Mouse (Mus musculus) cortical plate, adult 2 months (tissue): ENCODE data around the gene Ugt1a6a. TPM values are rescaled to one million over a fixed set of nuclear protein-coding genes. Genes with fewer than 3 reads are reported as not detected.

Experiments used
- H3K27ac ChIP-seq: fragments of 200-500 bp; 2 replicates; pipeline ENCODE4 v1.5.1; 2012; ENCODE audit warnings: low read length, control low read depth, inconsistent platforms; ENCODE audit not compliant: insufficient read depth
- H3K4me1 ChIP-seq: fragments of 200-500 bp; 2 replicates; pipeline ENCODE4 v1.6.1; 2011; ENCODE audit warnings: low read length; ENCODE audit not compliant: control insufficient read depth, insufficient read depth
- H3K4me3 ChIP-seq: fragments of 200-500 bp; 2 replicates; pipeline ENCODE4 v1.5.1; 2011; ENCODE audit warnings: mild to moderate bottlenecking, low read length, control low read depth; ENCODE audit not compliant: insufficient read depth
- CTCF ChIP-seq: fragments of 200-500 bp; IDR thresholded peaks from 2 replicates; pipeline ENCODE4 v1.5.1; 2011; ENCODE audit warnings: mild to moderate bottlenecking, control low read depth, low read length; ENCODE audit not compliant: insufficient read depth; ENCODE audit errors: extremely low read depth
- POLR2A ChIP-seq: fragments of 200-500 bp; IDR thresholded peaks from 2 replicates; pipeline ENCODE4 v1.6.1; 2011; ENCODE audit warnings: mild to moderate bottlenecking, low read length, control low read depth; ENCODE audit not compliant: insufficient read depth; ENCODE audit errors: extremely low read depth
- polyA plus RNA-seq: library from polyadenylated mRNA; depleted of rRNA; stranded (reverse); fragments of >200 nt; gene quantifications from 2 replicates; pipeline ENCODE4 v1.2.3, GENCODE M21; 2012

Gene Ugt1a6a
- polyA plus RNA-seq, 1 experiment, result 3.5 TPM

DNA sequence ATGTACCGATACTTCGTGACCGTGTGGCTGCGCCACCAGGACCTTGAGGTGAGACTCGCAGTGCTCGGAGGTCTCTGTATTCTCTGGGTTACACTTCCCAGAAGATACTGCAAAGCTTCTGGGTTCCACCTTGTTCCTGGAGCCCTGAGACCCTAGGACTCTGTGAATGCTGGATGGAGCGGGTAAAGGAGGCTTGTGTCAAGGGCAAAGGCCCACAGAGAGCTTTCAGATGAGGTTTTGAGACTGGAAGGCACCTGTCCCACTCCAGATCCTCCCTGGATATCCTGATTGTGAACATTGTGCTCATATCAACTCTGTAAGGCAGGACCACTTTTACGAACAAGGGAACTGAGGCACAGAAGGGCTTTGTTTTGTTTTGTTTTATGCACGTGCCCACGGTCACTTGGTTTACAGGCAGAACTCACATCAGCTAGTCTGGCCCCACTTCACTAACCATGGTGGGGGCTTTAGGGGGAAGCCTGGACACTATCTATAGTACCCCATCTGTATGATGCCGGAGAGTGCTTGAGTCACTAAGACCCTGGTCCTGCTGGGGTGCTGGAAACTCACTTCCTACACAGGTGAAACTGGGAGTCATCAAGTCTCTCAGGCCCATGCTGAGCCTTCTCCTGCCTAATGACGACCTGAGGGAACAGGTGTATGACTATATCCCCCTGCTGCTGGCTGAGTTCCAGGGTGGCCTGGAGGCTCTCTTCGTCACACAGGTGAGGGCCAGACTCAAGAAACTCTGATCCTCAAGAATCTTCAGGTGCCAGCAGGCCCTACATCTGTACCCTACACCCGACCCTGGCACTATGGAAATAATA is 99.0 kb downstream of the Ugt1a6a start:
- no peak overlapping the region for H3K4me3 ChIP-seq
- no peaks in the 10 kb centered on the region for H3K4me1 ChIP-seq
- H3K27ac ChIP-seq, result no peak overlapping the region
- TF ChIP-seq POLR2A, result no peak

- TF ChIP-seq CTCF, result no peak
- no peak for TF ChIP-seq POLR2A
- H3K4me3 ChIP-seq, result no peak overlapping the region
- H3K4me1 ChIP-seq, result no peaks in the 10 kb centered on the region
- H3K27ac ChIP-seq, result no peak overlapping the region
These were observed 99.6 kb downstream of the Ugt1a6a start for GRCm38 (mm10) chr1:88234248-88234610.

- Histone ChIP-seq H3K4me3 (no peak overlapping the region), H3K27ac (no peak overlapping the region), H3K4me1 (no peaks in the 10 kb centered on the region)
- TF ChIP-seq CTCF (no peak), POLR2A (no peak)
These were observed 100.0 kb downstream of the Ugt1a6a start for GRCm38 (mm10) chr1:88234646-88235045.

DNA sequence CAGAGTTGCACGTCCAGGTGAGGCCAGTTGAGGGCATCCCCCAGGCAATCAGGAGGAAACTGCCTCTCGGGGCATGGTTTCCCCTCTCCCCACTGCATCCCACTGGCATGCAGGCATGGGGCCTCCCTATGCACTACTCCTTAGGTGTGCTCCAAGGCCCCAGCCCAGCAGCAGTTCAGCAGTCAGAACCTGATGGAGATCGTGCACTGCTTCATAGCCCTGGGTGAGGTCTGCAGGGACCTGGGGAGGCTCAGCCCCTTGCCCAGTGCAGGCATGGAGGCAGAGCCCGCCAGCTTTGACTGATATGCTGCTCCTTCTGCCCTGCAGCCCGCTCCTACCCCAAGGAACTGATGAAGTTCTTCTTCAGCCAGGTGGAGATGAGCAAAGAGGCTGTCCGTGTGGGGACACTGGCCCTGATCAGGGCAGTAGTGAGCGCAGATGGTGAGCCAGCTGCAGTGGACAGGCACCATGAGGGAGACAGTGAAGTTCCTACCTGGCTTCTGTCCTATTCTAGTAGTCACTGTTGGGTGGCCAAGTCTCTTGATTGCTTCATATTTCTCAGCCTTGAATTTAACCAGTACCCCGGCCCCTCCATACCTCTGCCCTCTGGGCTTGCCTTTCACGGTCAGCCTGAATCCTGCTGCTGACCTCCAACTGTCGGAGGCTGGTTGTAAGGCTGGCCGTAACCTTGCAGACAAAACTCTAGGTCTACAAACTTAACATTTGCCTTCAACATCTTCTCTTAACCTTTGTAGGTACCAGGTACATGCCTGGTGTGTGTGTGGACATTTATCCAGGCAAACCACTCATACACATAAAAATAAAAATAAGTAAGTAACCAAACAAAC is 100.7 kb downstream of the Ugt1a6a start:
- H3K4me3 ChIP-seq, result no peak overlapping the region
- no peaks in the 10 kb centered on the region for H3K4me1 ChIP-seq
- no peak overlapping the region for H3K27ac ChIP-seq
- TF ChIP-seq POLR2A (no peak), CTCF (no peak)

DNA sequence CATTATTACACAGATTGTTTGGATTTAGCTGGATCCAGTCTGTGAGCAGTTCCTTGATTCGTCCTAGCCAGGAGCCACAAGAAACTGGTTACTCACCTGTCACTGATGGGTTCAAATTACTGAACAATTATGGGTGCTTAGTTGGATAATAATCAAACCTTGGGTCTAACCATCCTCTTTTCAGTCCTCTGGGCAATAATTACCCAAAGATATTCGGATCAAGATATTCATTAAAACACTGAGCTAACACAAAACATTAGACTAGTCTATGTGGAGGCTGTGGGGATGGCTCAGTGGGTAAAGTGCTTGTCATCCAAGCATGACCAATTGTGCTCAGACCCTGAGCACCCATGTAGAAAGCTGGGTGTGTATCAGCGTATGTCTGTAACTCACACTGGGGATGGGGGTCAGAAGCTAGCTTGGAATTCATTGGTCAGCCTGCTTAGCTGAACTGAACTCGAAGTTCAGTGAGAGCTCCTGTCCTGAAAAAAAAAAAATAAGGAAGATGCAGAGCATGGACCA is 101.3 kb downstream of the Ugt1a6a start:
- Histone ChIP-seq H3K4me3 (no peak overlapping the region), H3K4me1 (no peaks in the 10 kb centered on the region), H3K27ac (no peak overlapping the region)
- no peak for TF ChIP-seq CTCF
- TF ChIP-seq POLR2A, result no peak

GRCm38 (mm10) chr1:88237311-88237710 is 102.7 kb downstream of the Ugt1a6a start:
- Histone ChIP-seq H3K4me1 (no peaks in the 10 kb centered on the region), H3K27ac (no peak overlapping the region), H3K4me3 (no peak overlapping the region)
- TF ChIP-seq POLR2A (no peak), CTCF (no peak)

DNA sequence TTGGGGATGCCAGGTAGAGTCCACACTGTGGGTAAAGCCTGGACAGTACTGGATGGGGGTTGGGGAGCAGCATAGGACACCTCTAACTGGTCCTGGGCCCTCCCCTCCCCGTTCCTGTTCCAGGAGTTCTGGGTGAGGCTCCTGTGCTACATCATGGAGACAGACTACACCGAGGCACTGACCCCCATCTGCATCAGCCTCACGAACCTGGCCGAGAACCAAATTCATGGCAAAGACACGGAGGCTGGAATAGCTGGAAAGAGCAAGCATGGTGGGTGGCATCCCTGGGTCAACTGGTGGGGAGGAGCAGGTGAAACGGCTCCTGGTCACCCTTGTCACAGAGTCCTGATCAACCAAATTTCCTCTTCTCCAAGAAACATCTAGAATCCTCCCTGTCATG is 104.2 kb downstream of the Ugt1a6a start:
- no peak for TF ChIP-seq POLR2A
- no peak for TF ChIP-seq CTCF

DNA sequence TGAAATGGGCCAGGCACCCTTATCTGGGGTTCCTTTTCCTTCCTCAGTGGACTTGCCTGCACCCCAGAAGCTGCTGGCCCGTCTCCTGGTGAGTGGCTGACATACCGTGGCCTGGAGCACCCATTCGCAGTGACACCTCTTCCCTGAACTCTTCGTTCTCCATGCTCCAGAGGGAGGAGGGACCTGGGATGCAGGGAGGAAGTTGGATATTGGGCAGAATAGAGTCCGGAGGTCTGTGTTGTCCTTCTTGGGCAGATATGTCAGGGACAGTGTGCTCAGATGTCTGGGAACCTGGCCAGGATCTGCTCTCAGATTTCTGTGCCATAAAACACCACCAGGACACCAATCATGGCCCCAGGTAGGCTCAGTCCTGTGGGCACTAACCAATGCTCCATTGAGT is 105.5 kb downstream of the Ugt1a6a start:
- Histone ChIP-seq H3K27ac (no peak overlapping the region), H3K4me1 (no peaks in the 10 kb centered on the region), H3K4me3 (no peak overlapping the region)
- no peak for TF ChIP-seq CTCF
- no peak for TF ChIP-seq POLR2A

More for the DNA sequence above, 104.2 kb downstream of the Ugt1a6a start:
- H3K4me3 ChIP-seq, result no peak overlapping the region
- no peak overlapping the region for H3K27ac ChIP-seq
- H3K4me1 ChIP-seq, result no peaks in the 10 kb centered on the region

- no peak overlapping the region for H3K27ac ChIP-seq
- no peak overlapping the region for H3K4me3 ChIP-seq
- TF ChIP-seq CTCF, result no peak
- TF ChIP-seq POLR2A, result no peak
- no peaks in the 10 kb centered on the region for H3K4me1 ChIP-seq
These were observed 106.0 kb downstream of the Ugt1a6a start for GRCm38 (mm10) chr1:88240579-88240978.
